Mouse (Mus musculus): ENCODE results near the gene Gpr34.

The Gpr34 gene

DNA sequence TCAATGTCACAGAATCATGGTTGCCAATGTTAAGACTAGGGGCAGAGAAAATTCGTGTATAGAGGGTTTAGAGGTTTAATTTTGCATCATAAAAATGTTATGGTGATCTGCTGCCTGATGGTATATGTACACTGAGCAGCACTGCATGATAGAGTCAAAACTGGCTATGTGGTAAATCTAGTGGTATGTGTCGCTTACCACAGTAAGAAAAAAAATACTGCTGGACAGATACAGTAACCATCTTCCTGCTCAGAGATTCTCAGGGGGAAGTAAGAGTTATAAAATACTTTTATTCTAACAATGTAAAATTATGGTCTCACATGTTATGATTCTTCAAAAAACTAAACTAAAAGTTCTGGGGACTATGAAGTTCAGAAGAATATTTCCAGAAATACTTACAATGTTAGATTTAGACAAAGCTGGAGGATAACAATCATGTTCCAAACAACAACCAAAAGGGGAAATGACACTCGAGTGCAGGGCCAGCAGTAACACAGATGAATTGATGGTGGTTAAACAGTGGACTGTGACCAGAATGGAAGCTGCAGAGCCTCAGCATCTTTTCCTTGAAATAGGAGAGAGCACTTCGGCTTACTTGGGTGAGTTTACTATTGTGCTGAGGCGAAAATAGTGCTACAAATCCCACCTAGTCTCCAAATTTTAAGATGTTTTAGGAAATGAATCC is at the start of gene Gpr34:
Gpr34 (plus strand) TSS at position 491 of the 685 bp plus-strand sequence.
- DNase-seq: no peak

DNA sequence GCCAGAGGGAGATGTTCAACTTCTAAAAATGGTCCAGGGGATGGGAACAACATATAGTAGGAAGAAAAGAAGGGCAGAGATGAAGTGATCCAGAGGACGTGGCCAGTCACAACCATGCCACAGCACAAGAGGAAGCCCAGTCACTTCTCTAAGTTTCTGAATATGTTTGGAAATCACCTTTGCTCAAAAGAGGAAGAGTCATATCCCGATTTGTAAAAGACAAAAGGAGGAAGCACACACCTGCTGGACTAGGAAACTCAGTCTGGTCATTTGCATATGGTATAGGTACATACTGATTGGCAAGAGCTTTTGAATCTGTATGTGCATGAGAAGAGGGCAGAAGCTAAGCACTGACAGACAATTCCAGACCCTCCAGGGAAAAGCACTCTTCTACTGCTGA is 32.5 kb upstream of the Gpr34 start:
- DNase-seq: no peak

DNA sequence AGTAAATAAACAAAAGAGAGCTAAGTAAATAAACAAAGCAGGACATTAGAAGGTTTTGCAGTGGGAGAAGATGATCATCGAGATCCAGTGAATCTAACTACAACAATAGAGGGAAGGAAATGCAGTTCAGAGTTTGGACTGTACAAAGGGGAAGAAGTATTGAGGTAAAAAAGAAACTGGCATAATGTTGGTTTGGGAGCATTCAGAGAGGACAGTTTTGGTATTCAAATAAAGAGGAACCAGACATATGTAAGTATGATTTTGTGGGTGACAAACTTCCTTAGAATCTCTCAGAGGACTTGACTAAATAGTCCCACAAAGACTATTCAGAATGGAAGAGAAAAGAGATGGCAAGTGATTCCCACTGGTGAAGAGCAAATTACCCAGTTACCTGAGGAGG is 31.9 kb upstream of the Gpr34 start:
- DNase-seq: no peak

DNA sequence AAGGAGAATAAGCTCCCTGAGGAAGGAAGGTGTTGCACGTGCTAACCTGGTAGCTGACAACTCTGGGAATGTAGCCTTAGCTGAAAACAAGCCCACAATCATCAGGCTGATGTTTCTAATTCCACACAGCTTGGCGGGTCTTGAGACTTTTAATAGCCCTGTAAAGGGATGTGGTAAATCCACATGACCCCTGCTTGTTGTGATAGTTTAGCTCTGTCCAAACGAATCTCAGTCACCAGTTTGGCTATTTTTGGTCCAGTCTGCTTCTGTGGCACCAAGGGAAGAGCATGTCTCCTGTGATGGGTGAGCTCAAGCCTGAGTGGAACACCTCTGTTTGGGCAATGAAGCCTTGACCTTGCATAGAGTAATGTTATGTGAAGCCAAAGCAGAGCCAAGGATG is 25.1 kb upstream of the Gpr34 start:
- DNase-seq: no peak

DNA sequence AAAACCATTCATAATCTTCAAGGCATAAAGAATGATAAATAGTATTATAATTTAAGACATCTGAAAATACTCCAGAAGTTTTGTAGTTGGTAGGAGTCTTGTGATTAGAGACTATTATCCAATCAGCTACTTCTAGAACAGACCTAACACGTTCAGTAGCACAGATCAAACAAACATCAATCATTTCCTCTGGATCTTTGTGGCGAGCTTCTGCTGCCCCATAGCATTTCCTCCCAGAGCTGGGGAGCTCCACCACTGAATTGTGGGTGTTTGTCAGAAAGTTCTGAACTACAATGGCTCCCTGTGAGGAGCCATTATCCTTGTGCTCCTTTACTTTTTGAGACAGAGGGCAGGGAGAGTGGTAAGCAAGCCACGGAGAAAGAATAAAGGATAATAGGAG is 24.1 kb upstream of the Gpr34 start:
- no peak for DNase-seq

DNA sequence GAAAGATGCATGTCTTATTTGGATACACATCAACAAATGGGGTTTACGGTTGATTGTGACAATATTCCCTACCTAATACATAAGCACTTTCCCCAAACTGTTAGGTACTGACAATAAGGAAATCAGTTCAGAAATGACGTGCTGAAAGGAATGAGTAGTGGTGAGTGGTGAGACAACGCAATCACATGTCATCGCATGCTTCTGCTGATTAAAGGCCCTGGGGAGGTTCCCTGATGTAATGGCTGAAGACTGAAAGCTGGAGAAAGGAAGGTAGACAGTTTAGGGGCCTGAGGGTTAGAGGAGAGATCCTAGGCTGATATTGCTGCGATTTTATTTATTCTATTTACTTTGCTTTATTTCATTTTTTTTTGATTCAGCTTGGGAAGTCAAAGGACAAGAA is 20.8 kb upstream of the Gpr34 start:
- DNase-seq: no peak

DNA sequence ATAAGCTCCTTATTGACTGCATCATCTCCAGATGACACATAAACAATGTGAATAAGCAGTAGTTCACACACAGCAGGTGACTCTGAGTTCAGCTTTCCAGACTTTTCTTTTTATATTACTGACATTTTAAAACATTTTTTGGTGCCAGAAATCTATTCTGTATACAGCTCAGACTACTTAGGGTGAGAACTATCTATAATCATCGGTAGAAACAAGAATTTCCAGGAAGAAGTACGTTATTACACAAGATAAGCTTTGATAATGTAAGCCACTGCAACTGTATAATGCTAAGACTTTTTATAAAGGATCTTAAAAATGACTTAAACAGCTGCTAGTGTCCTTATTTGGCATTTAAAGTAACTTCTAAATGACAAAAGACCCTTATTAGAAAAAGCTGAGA is 19.8 kb upstream of the Gpr34 start:
- no peak for DNase-seq

DNA sequence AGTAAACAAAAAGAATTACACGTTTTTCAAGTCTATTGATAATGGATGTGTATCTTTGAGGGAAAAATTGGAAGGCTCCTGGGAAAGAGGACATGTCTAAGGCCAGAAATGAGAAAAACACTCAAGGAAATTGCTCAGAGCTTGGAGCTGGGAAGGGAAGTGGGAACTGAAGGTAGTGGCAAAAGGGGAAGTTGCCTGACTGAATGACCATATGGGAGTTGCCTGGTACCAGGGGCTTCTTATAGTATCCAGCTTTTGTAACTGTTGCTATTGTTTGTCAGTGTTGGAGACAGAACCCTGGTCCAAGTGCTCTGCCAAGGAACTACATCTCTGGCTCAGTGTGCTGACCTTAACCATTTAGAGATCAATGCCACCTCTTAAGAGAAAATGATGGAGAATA is 15.2 kb upstream of the Gpr34 start:
- DNase-seq: no peak

DNA sequence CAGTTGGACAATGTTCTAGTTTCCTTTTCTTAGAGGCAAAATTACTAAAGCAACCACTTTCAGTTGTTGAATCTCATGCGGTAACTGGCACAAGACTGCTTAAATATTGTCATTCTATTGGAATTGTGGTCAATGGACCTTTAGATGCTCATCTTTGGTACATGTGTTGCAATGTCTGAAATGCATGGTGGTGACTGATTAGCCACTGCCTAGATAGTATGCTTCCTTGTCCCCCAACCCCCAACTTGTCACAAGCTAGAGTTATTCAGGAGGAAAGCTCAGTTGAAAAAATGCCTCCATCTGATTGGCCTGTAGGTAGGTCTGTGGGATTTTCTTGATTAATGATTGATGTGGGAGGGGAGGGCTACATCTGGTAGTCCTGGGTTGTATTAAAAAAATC is 14.6 kb upstream of the Gpr34 start:
- DNase-seq: no peak

DNA sequence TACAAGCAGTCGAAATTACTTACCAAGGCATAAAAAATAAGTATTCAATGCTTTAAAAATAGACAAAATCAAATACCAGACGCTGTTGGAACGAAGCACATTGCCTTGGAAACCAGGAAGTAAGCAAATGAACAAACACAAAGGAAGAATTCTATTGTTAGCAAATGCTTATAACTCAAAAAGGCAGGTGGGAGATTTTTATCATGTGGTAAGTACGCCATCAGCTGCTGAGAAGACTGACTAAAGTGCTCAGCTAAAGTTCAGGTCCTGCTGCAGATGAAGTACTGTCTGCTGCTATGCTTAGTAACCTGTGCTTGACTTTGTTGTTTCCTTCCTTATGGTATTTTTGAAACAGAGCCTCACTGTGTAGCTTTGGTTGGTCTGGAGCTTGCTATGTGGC is 13.4 kb upstream of the Gpr34 start:
- no peak for DNase-seq

DNA sequence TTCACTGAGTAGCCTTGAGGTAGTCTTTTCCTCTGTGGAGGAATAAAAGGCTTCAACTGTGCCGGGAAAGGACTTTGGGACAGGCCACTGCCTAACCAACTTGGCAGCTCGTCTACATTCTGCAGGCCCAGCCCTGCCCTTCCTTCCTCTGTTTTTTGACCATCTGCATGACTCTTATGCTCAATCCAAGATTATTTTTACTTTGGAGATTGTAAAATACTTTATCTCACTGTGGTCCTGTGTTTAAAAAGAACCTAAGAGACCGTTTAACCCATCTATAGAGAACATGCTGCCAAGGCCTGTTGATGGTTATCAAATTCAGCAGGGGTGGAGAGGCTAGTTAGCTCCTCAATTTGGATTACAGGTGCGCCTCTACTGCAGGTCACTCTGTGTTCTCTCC is 10.4 kb upstream of the Gpr34 start:
- peak; percentile 5 for DNase-seq

DNA sequence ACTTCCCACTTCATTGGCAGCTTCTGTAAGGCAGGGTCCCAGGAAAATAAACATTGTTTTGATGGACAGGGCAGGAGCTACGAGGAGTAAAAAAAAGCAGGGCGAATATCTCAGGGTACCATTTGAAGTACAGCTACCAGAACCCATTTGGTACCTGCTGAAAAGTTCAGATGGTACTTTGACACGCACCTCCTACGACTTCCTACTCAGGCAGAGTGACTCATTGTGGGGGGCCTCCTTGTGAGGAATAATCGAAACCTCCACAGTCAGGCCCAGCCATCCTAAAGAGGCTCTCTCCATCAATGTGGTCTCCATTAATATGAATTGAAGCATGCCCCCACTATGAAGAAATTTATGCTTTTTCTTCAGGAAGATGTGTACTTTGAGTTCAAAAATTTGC is 9.2 kb upstream of the Gpr34 start:
- DNase-seq: no peak

DNA sequence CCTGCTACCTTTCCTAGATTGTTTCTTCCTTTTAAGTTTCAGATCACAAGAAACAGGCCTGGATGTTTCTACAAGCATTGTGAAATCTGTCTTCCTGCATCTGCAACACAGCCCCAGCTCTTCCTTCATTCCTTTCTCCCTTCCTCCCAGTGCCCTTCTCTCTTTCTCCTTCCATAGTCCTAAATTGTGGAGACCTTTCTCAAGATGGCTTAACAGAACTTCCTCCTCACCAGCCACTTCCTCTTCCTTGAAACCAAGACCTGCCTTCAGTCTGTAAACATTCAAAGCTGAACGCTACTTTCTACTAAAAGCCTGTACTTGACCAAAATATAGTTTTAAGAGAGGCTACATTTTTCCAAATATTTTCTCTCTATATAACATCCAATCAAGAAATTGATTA is 4.5 kb downstream of the Gpr34 start:
- DNase-seq: no peak

DNA sequence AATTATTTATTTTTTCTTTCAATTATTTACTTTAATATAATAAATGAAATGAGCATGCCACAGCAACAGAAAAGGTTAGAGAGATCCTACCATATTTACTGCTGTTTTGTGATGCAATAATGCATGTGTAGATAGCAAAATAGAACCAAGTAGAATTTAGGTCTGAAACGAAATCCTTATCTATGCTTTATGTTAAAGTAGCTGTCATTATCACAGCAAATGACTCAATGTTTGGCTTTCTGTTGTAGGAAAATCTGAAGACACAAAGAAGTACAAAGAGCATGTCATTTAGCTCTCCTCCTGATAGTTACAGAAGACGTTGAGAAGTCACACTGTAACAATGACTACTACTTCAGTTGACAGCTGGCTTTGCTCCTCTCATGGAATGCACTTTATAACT is 7.0 kb downstream of the Gpr34 start:
- DNase-seq: no peak

DNA sequence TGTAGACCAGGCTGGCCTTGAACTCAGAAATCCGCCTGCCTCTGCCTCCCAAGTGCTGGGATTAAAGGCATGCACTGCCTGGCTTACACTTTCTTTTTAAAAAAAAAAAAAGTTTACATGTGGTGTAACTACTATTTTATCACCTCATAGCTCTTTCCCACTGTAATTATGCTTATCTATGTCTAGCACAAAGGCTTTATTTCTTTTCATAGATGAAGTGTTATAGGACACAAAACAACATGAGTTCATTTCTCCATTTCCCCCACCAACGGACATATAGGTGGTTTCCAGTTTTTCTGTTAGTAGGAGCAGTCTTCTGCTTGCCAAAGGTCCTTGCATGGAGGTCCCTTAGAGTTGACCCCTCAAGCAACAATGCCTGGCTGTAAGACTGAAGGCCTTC is 20.0 kb downstream of the Gpr34 start:
- no peak for DNase-seq

DNA sequence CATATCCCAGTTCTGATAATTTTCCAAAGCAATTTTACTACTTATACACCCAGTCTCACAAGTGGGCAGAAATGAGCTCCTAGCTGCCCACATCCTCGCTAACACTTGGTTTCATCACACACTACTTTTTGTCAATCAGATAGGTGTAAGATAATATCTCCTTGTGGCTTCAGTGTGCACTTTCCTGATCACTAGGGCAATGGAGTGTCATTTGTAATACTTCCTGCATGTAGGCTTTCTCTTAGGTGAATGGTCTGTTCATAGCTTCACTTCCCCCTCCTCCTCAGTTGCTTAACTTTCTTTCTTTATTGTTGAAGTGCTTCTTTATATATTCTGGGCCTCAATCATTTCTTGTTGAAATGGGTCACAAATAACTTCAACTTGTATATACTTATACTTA is 20.4 kb downstream of the Gpr34 start:
- no peak for DNase-seq

DNA sequence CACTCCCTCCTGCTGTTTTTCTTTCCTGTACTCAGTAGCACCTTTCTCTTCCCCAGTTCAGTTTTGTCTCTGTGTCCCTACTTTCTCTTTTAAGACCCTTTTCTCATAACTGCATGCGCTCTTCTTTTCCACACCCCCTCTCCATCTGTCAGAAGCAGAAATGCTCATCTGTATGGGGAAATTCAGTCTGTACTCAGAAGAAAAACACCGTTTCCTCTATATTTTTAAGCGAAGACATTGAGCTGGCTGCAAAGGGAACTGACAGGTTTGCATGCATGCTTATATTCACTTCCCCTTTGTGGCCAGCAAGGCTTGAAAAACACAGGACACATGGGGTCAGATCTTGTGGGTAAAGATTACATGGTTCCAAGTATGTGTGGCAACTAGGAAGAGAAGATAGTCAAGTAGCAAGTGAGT is 23.1 kb downstream of the Gpr34 start:
- no peak for DNase-seq

DNA sequence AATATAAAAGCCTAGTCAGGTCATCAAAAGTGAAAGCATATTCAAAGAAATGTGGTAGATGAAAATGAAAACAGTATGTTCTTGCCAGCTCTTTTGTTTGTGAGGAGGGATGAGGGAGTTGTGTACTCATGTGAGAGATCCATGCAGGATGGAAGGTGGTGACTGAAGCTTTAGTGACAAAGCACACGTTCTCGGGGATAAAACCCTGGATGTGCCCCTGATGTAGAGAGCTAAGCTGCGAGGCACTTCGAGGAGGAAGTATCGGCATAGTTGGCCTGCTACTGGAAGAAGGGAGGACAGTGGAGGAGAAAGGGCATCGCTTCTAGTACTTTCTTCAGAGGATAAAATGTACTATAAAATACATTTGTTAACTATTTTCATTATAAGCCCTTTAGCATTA is 24.0 kb downstream of the Gpr34 start:
- DNase-seq: no peak

DNA sequence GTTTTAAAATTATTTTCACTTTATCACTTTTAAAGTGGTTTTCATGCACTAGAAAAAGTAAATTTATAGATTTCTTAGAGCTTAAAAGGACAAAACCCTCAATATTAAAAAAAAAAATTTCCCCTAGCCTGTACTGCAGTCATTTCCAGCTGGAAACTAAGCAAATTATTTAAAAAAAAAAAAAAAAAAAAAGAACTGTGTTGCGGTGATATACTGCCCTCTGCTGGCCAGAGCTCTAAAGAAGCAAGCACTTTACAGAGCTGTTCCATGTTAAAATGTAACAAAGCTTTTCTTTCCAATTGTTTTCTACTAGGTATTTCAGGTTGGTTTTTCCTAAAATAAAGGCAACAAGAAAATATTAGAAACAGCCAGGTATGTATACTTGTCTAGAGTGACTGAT is 24.8 kb downstream of the Gpr34 start:
- no peak for DNase-seq

DNA sequence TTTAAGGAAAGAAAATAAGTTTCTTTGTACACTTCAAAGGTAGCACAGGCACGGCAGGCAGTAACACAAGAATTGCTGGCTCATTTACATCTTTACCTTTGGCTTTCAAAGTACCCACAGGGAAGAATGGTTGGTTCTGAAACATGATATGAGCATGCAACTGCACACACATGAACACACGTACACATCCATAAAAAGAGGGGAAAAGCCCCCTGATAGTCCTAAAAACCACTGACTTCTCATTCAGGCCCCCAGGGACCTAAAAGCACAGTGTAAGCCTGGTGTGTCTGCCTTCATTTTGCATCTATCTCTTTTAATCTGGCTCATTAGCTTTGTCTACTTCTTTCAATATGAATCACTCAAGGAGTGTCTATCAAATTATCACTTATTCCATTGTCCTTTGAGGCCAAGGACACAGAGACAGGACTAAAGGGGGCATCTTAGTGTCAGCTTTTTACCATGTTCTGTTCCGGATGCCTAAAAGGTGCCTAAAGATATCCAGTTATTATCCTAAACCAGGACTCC is 26.8 kb downstream of the Gpr34 start:
- no peak for DNase-seq

DNA sequence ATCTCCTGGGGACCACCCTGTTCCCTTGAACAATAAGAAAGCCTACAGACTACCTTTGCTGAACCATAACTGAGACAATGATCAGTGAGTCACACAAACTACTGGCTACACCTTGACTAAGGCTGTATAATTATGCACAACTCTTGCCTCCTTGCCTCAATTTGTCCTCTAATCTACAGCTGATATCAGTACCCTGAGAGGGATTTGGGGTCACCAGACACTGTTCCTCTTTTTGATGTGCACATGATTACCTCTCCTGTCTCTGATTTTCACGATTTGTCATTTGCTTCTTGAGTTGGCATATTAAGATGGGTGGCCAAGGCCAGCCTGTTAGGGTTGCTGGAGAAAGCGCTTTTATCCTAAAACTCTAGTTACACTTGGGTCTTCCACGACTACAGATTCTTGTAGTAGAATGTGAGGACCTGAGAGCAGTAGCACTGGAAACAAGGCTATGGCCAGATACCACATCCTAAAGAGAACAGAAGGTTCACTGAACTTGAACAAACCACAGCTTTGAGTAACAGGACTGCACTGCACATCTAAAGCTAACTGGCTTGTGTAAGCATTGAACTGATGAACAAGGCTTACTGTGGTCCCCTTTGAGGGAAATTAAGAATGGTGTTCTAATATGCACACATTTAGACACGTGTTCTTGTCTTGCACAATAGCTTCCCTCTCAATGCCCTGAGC is 27.5 kb downstream of the Gpr34 start:
- no peak for DNase-seq

DNA sequence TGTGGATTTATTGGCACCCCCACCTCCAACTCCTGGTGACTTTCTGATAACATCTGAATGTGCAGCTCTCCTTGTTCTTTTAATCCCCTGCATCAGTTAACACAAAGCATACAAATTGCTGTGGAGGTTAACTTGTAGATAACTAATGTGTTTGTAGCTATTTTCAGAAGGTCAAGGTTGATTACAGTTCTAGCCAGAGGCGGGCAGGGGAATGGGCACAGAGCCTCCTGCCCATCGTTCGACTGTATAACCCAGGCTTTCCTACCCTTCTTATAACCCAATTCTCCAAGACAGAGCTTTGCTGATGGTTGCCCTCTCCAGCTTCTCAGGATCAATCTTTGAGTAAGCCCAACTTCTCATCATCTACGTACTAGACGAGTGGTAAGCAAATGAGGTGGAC is 29.2 kb downstream of the Gpr34 start, which contains the start of gene Gpr82:
Gpr82 (plus strand) TSS at position 301 of the 400 bp plus-strand sequence.
- no peak for DNase-seq

DNA sequence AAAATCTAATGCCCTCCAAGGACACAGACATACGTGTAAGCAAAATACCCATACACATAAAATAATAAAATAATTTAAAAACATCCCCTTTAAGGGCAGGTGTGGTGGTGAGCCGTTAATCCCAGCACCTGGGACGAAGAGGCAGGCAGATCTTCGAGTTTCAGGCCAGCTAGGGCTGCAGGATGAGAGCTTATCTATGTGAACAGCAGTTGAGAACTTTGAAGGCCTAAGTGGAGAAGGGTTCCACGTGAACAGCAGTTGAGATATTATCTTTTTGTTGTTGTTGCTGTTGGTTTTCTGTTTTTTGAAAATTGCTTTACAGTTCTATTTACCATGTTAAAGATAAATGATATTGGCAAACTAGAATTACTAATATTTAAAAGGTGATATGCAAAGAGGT is 37.0 kb downstream of the Gpr34 start:
- no peak for DNase-seq

DNA sequence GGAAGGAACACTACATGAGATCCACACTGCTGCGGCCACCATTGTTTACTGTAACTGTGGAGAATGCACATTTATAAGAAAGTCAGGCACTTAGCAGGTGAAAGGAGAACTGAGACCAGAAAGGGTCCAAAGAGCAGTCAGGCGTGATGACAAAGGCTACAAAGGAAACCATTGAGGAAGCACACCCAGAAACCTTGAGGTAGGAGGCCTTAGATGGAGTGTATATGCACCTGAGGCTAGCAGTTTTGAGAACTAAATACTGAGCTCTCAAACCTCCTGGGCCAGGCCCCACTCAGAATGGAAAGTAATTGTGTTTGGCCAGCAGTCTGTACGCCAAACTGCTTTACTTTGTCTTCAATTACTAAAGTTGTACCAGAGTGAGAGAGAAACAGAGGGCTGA is 38.5 kb downstream of the Gpr34 start:
- no peak for DNase-seq

DNA sequence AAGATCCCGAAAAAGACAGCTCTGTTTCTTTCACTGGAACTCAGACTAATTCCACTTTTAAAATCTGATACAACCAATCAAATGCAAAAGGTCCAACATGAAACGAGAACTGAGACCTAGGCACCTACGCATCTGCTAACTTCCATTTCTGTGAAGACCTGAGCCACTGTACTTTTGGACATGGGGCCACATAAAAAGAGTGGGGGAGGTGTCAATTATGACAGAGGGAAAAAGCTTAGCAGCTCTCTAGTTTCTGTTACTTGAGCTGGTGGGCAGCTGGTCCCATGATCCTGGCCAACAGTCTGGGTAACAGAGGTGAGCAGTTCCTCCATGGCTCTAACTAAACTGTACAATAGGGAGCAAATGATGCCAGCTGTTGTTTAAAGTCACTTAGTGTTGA is 41.1 kb downstream of the Gpr34 start:
- no peak for DNase-seq
